ENCODE assay signal across 9 mouse cellular contexts in the genomic region with DNA sequence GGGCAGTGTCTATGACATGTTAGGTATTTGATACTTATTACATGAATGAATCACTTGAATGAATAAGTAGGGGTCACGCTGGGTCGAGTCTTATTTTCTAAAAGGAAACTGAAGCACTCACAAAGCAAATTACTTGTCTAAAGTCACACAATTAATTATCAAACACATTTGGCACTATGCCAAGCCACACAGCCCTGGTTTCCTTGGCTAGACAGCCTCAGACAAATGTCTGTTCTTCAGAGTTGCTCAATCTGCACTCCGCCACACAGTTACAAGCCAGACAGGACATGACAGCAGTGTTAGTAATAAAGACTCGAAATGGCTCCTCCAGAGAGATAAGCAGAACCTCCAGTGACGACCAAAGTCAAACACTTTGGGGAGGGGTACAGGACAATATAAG.
DNase-seq lines count a peak whose midpoint lies in the region; ATAC-seq lines count a peak whose summit lies in the region.
"Had no signal": no experiment of that assay in that cellular context is flagged by ENCODE, and none has a peak within 500 bp of the region (broad histone marks: within the 10 kb centered on the region; RNA-seq: fewer than 3 reads in every experiment).

No protein-coding gene starts in this region.

- H3K9ac ChIP-seq in embryonic facial prominence, embryonic 14.5 days (ENCODE audit: low read depth, low read length) = no peak overlapping the region
- no peak overlapping the region for H3K9ac ChIP-seq in forebrain, embryonic 11.5 days (ENCODE audit: low read length)
- H3K9ac ChIP-seq: limb, embryonic 15.5 days had no signal

- H3K36me3 ChIP-seq in embryonic facial prominence, embryonic 14.5 days (ENCODE audit: control insufficient read depth, insufficient read depth, low read length) = no peaks in the 10 kb centered on the region
- H3K36me3 ChIP-seq in embryonic facial prominence, embryonic 10.5 days (replicated peaks) = no peaks in the 10 kb centered on the region
- no peaks in the 10 kb centered on the region for H3K36me3 ChIP-seq in forebrain, embryonic 11.5 days (ENCODE audit: control insufficient read depth, insufficient read depth, low read length)
- H3K36me3 ChIP-seq: limb, embryonic 15.5 days had no signal

- WGBS in embryonic facial prominence, embryonic 14.5 days = 61% methylated on average over 5 of the region's 5 CpGs
- WGBS in embryonic facial prominence, embryonic 10.5 days = 86% methylated on average over 5 of the region's 5 CpGs
- 83% methylated on average over 5 of the region's 5 CpGs for WGBS in forebrain, embryonic 11.5 days

- no peak overlapping the region for H3K4me3 ChIP-seq in embryonic facial prominence, embryonic 14.5 days (ENCODE audit: low read depth, low read length)
- H3K4me3 ChIP-seq in embryonic facial prominence, embryonic 10.5 days = no peak overlapping the region
- H3K4me3 ChIP-seq in forebrain, embryonic 11.5 days (ENCODE audit: low read depth, low read length) = no peak overlapping the region
- H3K4me3 ChIP-seq: limb, embryonic 15.5 days had no signal

- 0 out of 2 replicates have a peak, but pooled peaks cover 3% of the 10 kb centered on the region for H3K4me1 ChIP-seq in embryonic facial prominence, embryonic 14.5 days (ENCODE audit: control insufficient read depth, insufficient read depth, low read length)
- no peaks in the 10 kb centered on the region for H3K4me1 ChIP-seq in embryonic facial prominence, embryonic 10.5 days
- H3K4me1 ChIP-seq in forebrain, embryonic 11.5 days (replicated peaks; ENCODE audit: control insufficient read depth, insufficient read depth, low read length) = no peaks in the 10 kb centered on the region
- H3K4me1 ChIP-seq: limb, embryonic 15.5 days had no signal

- no peak for ATAC-seq in embryonic facial prominence, embryonic 14.5 days (ENCODE audit: low read depth)
- no peak for ATAC-seq in forebrain, embryonic 11.5 days (replicated peaks; ENCODE audit: low FRiP score)

- H3K9me3 ChIP-seq in embryonic facial prominence, embryonic 14.5 days (ENCODE audit: control insufficient read depth, low read length) = 0 out of 2 replicates have a peak, but pooled peaks cover 5% of the 10 kb centered on the region
- H3K9me3 ChIP-seq in embryonic facial prominence, embryonic 10.5 days = no peaks in the 10 kb centered on the region
- no peaks in the 10 kb centered on the region for H3K9me3 ChIP-seq in forebrain, embryonic 11.5 days (ENCODE audit: control insufficient read depth, low read length)
- H3K9me3 ChIP-seq: limb, embryonic 15.5 days had no signal

- peak; percentile 38 for DNase-seq in embryonic facial prominence, embryonic 14.5 days (ENCODE audit: low spot score)
- DNase-seq in embryonic facial prominence, embryonic 10.5 days (ENCODE audit: low spot score) = no peak
- peak; percentile 1 for DNase-seq in ovary, postnatal 14 days (ENCODE audit: low spot score)
- DNase-seq in ovary, postnatal 36 days (ENCODE audit: low spot score) = no peak
- DNase-seq in kidney, postnatal 14 days = peak; percentile 56
- peak; percentile 15 for DNase-seq in retina, embryonic 14.5 days (ENCODE audit: low spot score)
- no peak for DNase-seq in spleen, postnatal 14 days (ENCODE audit: low spot score in 2 of 2)
- no peak for DNase-seq in forebrain, embryonic 11.5 days (ENCODE audit: low spot score)

- no peak overlapping the region for H3K4me2 ChIP-seq in embryonic facial prominence, embryonic 14.5 days (ENCODE audit: low read depth, low read length)
- no peak overlapping the region for H3K4me2 ChIP-seq in forebrain, embryonic 11.5 days (ENCODE audit: low read depth, low read length, severe bottlenecking)
- H3K4me2 ChIP-seq: limb, embryonic 15.5 days had no signal

- no peak overlapping the region for H3K27ac ChIP-seq in embryonic facial prominence, embryonic 14.5 days (replicated peaks; ENCODE audit: low read depth, low read length)
- no peak overlapping the region for H3K27ac ChIP-seq in embryonic facial prominence, embryonic 10.5 days (replicated peaks)
- no peak overlapping the region for H3K27ac ChIP-seq in forebrain, embryonic 11.5 days (ENCODE audit: low read depth, low read length)
- H3K27ac ChIP-seq: limb, embryonic 15.5 days had no signal

- H3K27me3 ChIP-seq in embryonic facial prominence, embryonic 14.5 days (replicated peaks; ENCODE audit: control insufficient read depth, insufficient read depth, low read length) = no peaks in the 10 kb centered on the region
- no peaks in the 10 kb centered on the region for H3K27me3 ChIP-seq in embryonic facial prominence, embryonic 10.5 days (replicated peaks; ENCODE audit: low read depth, poor library complexity, severe bottlenecking)
- H3K27me3 ChIP-seq in forebrain, embryonic 11.5 days (ENCODE audit: control insufficient read depth, insufficient read depth, low read length) = no peaks in the 10 kb centered on the region
- H3K27me3 ChIP-seq: limb, embryonic 15.5 days had no signal

Comparison
In these comparisons a context has a peak if more than half of its experiments do, and no peak if none do; other contexts are left out.
1. DNase-seq: peak in embryonic facial prominence, embryonic 14.5 days (single experiment), ovary, postnatal 14 days (single experiment), kidney, postnatal 14 days (single experiment) and retina, embryonic 14.5 days (single experiment); none in embryonic facial prominence, embryonic 10.5 days (single experiment), ovary, postnatal 36 days (single experiment), spleen, postnatal 14 days (0 of 2) and forebrain, embryonic 11.5 days (single experiment).